Mouse (Mus musculus) liver, embryonic 16.5 days (tissue): Measurements from ENCODE around the gene Tmem179b. TPM values are rescaled to one million over a fixed set of nuclear protein-coding genes. Genes with fewer than 3 reads are reported as not detected.

Experiments used
- ATAC-seq: fragments of 200-750 bp; cut with Nextera tagmentation; 2 replicates; pipeline ENCODE4 v1.8.0; 2017; ENCODE audit warnings: low read depth, mild to moderate bottlenecking, moderate number of reproducible peaks, moderate library complexity
- H3K27ac ChIP-seq: fragments of 300-500 bp; sonication (generic); 2 replicates; pipeline ENCODE4 v1.5.1; 2014; ENCODE audit warnings: mild to moderate bottlenecking, low read length
- H3K27me3 ChIP-seq: fragments of 300-500 bp; sonication (generic); 2 replicates; pipeline ENCODE4 v1.6.1; 2014; ENCODE audit warnings: low read depth, low read length, mixed read lengths; ENCODE audit not compliant: control insufficient read depth, insufficient read depth
- H3K36me3 ChIP-seq: fragments of 300-500 bp; sonication (generic); 2 replicates; pipeline ENCODE4 v1.6.1; 2014; ENCODE audit warnings: mild to moderate bottlenecking; ENCODE audit not compliant: control insufficient read depth, insufficient read depth
- H3K4me1 ChIP-seq: fragments of 300-500 bp; sonication (generic); 2 replicates; pipeline ENCODE4 v1.6.1; 2014; ENCODE audit warnings: low read depth, low read length, mixed read lengths; ENCODE audit not compliant: control insufficient read depth
- H3K4me2 ChIP-seq: fragments of 300-500 bp; sonication (generic); 2 replicates; pipeline ENCODE4 v1.6.1; 2014; ENCODE audit warnings: low read depth, low read length, mixed read lengths
- H3K4me3 ChIP-seq: fragments of 300-500 bp; sonication (generic); 2 replicates; pipeline ENCODE4 v1.5.1; 2014; ENCODE audit warnings: low read depth, mild to moderate bottlenecking, low read length
- H3K9ac ChIP-seq: fragments of 300-500 bp; sonication (generic); 2 replicates; pipeline ENCODE4 v1.6.1; 2014; ENCODE audit warnings: low read depth, low read length
- H3K9me3 ChIP-seq: fragments of 300-500 bp; sonication (generic); replicated peaks from 2 replicates; pipeline ENCODE4 v1.6.1; 2016; ENCODE audit warnings: low read length; ENCODE audit not compliant: control insufficient read depth
- WGBS: fragments of 180-500 bp; shearing (Covaris S2); extraction: QIAGEN DNeasy Blood & Tissue Kit; methylation state at CpG from one replicate; pipeline ENCODE4 v1.1.7; 2014; ENCODE audit not compliant: insufficient replicate concordance; 5-methylcytosine and 5-hydroxymethylcytosine counted together
- polyA plus RNA-seq: library from polyadenylated mRNA; unstranded; fragments of >200 nt; fragmentation: Nextera tagmentation; extraction: Ambion mirVana; gene quantifications from 2 replicates; pipeline ENCODE4 v1.2.1, GENCODE M21; 2015

Gene Tmem179b
- polyA plus RNA-seq, 1 experiment from 2014 or later, result 90.9 TPM

DNA sequence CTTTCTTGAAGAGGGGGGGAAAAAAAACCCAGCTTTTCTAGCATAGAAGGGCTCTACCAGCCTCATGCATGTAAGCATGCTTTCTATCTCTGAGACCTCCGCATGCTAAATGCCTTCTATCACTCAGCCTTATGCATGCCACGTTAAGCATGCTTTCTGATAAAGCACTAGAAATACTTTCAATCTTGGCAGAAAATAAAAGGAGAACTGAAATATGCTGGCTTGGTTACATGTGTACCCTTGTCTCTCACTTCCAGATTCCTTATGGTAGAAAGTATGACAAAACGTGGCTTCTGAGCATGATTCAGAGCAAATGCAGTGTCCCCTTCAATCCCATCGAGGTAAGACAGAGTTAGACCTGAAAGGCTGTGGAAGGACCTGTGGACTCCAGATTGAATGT is 11.0 kb downstream of the Tmem179b start:
- H3K4me1 ChIP-seq, result peaks cover 8% of the 10 kb centered on the region
- no peak overlapping the region for H3K4me2 ChIP-seq
- H3K4me3 ChIP-seq, result no peak overlapping the region
- 0 out of 2 replicates have a peak, but pooled peaks cover 3% of the 10 kb centered on the region for H3K9me3 ChIP-seq
- H3K9ac ChIP-seq, result no peak overlapping the region
- ATAC-seq, result no peak
- H3K27me3 ChIP-seq, result no peaks in the 10 kb centered on the region
- peaks cover 56% of the 10 kb centered on the region for H3K36me3 ChIP-seq
- WGBS, result 82% methylated on average over 4 of the region's 4 CpGs
- no peak overlapping the region for H3K27ac ChIP-seq

DNA sequence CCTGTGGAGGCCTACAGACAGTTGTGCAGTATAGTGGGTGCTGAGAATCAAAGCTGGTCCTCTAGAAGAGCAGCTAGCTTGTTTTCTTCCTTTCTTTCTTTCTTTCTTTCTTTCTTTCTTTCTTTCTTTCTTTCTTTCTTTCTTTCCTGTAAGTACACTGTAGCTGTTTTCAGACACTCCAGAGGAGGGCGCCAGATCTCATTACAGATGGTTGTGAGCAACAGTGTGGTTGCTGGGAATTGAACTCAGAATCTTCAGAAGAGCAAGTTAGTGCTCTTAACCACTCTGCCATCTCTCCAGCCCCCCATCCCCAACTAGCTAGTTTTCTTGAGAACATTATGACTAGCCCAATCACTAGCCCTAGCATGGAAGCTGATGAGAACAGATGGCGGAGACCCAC is 13.5 kb downstream of the Tmem179b start:
- H3K4me3 ChIP-seq, result no peak overlapping the region
- H3K9me3 ChIP-seq, result 0 out of 2 replicates have a peak, but pooled peaks cover 3% of the 10 kb centered on the region
- no peak overlapping the region for H3K4me2 ChIP-seq
- H3K36me3 ChIP-seq, result peaks cover 33% of the 10 kb centered on the region
- H3K4me1 ChIP-seq, result peaks cover 18% of the 10 kb centered on the region
- WGBS, result 73% methylated on average over 2 of the region's 2 CpGs
- no peaks in the 10 kb centered on the region for H3K27me3 ChIP-seq
- no peak for ATAC-seq
- no peak overlapping the region for H3K9ac ChIP-seq
- no peak overlapping the region for H3K27ac ChIP-seq

DNA sequence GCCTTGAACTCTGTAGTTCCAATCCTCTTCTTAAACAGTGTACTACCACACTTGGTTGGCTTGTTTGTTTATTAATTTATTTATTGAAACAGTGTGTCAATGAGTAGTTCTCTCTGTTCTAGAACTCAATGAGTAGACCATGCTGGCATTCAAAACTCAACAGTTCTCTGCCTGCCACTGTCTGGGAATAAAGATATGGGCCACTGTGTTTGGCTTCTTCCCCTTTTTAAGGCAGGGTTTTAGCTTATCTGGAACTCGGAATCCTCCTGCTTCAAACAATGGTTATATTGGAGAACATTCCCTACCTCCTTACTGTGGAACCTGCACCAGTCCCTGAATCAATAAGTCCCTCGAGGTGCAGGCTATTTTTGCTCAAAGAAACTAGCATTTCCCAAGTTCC is 15.4 kb downstream of the Tmem179b start:
- H3K4me2 ChIP-seq, result peak overlapping the region; percentile 71
- H3K4me3 ChIP-seq, result peak overlapping the region; percentile 98
- H3K9me3 ChIP-seq, result no peaks in the 10 kb centered on the region
- 29% methylated on average over 2 of the region's 2 CpGs for WGBS
- H3K27me3 ChIP-seq, result no peaks in the 10 kb centered on the region
- 0 out of 2 replicates have a peak overlapping the region, but pooled peaks have one; percentile 7 for H3K27ac ChIP-seq
- peaks cover 27% of the 10 kb centered on the region for H3K36me3 ChIP-seq
- H3K9ac ChIP-seq, result peak overlapping the region; percentile 52
- ATAC-seq, result no peak
- H3K4me1 ChIP-seq, result peaks cover 25% of the 10 kb centered on the region

DNA sequence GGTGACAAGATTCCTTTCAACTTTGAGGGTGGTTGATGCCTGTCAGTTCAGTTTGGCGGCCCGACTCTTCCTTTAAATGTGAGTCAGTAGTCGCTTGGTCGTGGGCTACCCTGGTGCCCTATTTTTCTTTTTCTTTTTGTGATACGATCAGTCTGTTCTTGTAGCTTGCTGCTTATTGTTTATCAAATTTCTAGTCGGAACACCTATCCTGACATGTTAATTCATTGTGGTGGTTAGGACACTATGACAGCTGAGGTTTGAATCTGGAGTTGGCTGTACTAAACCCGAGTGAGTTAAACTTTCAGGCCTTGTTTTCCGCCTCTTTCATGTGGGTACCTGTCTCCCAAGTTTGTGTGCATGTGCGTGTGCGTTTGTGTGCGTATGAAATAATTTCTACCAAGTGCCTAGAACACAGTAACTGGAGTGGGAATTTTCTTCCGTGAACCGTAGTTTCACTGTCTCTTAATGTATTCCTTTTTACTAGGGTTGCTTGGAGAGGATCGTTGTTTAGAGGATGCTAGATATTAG is 16.7 kb downstream of the Tmem179b start:
- no peak for ATAC-seq
- H3K9me3 ChIP-seq, result no peaks in the 10 kb centered on the region
- H3K4me1 ChIP-seq, result peaks cover 25% of the 10 kb centered on the region
- peaks cover 28% of the 10 kb centered on the region for H3K36me3 ChIP-seq
- WGBS, result 3% methylated on average over 14 of the region's 14 CpGs
- peak overlapping the region; percentile 99 for H3K9ac ChIP-seq
- peak overlapping the region; percentile 98 for H3K4me3 ChIP-seq
- no peaks in the 10 kb centered on the region for H3K27me3 ChIP-seq
- H3K4me2 ChIP-seq, result peak overlapping the region; percentile 71
- H3K27ac ChIP-seq, result peak overlapping the region; percentile 95

DNA sequence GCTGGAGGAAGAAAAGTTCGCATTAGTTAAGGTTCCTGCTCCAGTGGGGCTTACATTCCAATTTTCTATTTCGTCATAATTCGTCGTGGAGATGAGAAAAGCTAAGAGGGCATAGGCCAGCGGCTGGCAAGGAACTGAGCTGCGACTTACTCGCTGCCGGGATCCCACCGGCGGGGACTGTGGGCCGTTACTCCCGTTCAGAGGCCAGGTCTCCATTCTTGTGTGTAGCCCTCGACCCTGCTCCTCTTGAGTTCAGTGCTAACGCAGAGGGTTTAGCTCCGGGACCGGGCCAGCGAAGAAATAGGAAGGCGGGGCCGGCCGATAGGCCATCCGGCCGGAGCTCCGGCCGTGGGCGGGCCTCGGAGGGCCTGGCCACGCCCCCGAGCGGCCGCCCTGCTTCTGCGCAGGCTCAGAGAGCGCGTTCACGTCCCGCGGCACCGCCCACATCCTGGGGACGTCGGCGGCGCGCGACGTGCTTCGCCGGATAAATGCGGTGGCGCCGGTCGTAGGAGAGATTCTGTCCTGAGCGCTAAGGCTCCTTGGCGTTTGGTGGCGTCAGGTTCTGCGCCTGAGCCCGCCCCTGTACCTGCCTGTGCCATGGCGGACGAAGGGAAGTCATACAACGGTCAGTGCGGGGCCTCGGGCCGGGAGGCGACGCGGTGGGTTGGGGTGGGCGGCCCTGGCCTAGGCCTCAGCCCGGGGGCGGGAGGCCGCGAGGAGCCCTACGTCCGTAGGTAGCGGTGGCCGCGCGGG is 17.5 kb downstream of the Tmem179b start, which contains the start of gene Nxf1:
TSS of gene Nxf1 (plus strand) at position 439 of the 753 bp plus-strand sequence.
- H3K36me3 ChIP-seq, result peaks cover 29% of the 10 kb centered on the region
- H3K4me1 ChIP-seq, result peaks cover 25% of the 10 kb centered on the region
- no peaks in the 10 kb centered on the region for H3K27me3 ChIP-seq
- peak within 1 kb of the TSS; percentile 99 for H3K9ac ChIP-seq
- peak within 1 kb of the TSS; percentile 80 for H3K4me2 ChIP-seq
- peak; percentile 95 for ATAC-seq
- H3K27ac ChIP-seq, result peak within 1 kb of the TSS; percentile 95
- peak within 1 kb of the TSS; percentile 98 for H3K4me3 ChIP-seq
- H3K9me3 ChIP-seq, result no peaks in the 10 kb centered on the region
- WGBS, result under 1% methylated on average over 75 of the region's 75 CpGs

DNA sequence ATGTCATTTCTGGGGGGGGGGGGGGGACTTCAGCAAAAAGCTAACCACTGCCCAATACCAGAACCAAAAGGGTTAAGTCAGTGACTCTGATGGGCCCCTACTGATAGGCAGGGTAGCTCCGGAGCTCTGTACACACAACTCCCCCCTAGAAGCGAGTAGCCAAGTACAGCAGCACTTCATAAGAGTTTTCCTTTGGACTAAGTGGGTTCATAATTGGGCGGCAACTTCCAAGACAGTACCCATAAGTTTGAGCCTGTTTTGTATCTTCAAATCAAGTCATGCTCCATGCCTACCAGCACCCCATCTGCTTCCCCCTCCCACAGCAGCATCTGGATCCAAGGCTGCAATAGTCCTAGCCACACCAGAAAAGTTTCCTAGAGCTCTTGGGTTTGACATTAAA is 18.6 kb downstream of the Tmem179b start:
- WGBS, result 30% methylated on average over 3 of the region's 3 CpGs
- H3K4me3 ChIP-seq, result peak overlapping the region; percentile 98
- H3K27me3 ChIP-seq, result no peaks in the 10 kb centered on the region
- peak overlapping the region; percentile 95; the same call in 1 of the 2 replicates for H3K27ac ChIP-seq
- peak overlapping the region; percentile 80 for H3K4me2 ChIP-seq
- peaks cover 25% of the 10 kb centered on the region for H3K4me1 ChIP-seq
- H3K9ac ChIP-seq, result peak overlapping the region; percentile 90
- no peaks in the 10 kb centered on the region for H3K9me3 ChIP-seq
- ATAC-seq, result no peak
- H3K36me3 ChIP-seq, result peaks cover 39% of the 10 kb centered on the region

DNA sequence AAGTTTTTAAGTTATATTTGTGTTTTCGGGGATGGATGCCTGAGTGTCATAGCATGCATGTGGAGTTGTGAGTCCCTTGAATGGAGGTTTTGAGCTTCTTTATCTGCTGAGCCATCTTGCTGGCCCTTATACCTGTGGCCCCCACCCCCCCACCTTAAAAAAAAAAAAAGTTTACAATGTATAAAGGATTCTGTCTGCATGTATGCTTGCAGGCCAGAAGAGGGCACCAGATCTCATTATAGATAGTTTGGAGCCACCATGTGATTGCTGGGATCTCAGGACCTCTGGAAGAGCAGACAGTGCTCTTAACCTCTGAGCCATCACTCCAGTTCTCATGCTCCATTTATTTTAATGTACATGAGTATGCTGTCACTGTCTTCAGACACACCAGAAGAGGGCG is 26.9 kb downstream of the Tmem179b start:
- peaks cover 9% of the 10 kb centered on the region for H3K4me1 ChIP-seq
- ATAC-seq, result no peak
- H3K4me2 ChIP-seq, result no peak overlapping the region
- WGBS, result 63% methylated on average over 2 of the region's 2 CpGs
- peaks cover 79% of the 10 kb centered on the region for H3K36me3 ChIP-seq
- no peak overlapping the region for H3K4me3 ChIP-seq
- H3K9me3 ChIP-seq, result no peaks in the 10 kb centered on the region
- H3K9ac ChIP-seq, result no peak overlapping the region
- no peaks in the 10 kb centered on the region for H3K27me3 ChIP-seq
- H3K27ac ChIP-seq, result no peak overlapping the region

DNA sequence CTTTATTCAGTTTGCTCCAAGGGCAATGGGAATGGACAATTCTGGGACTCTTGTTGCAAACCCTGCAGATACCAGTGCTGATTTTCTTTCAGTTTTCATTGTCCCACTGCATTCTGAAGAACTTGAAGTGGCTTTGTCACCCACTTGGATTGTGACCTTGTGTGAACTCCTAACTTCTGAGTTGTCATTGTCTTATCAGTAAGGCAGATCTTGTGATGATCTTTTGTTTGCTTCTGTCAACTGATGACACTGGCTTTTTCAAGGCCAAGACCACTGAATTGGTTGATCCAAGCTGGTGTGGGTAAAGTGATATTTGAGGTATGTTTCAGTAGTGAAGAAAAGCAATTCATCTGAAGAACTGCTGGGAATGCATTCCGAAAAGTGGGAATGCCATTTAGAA is 28.9 kb downstream of the Tmem179b start:
- H3K27ac ChIP-seq, result no peak overlapping the region
- peaks cover 16% of the 10 kb centered on the region for H3K4me1 ChIP-seq
- no peak for ATAC-seq
- no peaks in the 10 kb centered on the region for H3K27me3 ChIP-seq
- WGBS, result 81% methylated on average over 1 of the region's 1 CpGs
- H3K9ac ChIP-seq, result no peak overlapping the region
- no peaks in the 10 kb centered on the region for H3K9me3 ChIP-seq
- no peak overlapping the region for H3K4me3 ChIP-seq
- peaks cover 63% of the 10 kb centered on the region for H3K36me3 ChIP-seq
- no peak overlapping the region for H3K4me2 ChIP-seq

DNA sequence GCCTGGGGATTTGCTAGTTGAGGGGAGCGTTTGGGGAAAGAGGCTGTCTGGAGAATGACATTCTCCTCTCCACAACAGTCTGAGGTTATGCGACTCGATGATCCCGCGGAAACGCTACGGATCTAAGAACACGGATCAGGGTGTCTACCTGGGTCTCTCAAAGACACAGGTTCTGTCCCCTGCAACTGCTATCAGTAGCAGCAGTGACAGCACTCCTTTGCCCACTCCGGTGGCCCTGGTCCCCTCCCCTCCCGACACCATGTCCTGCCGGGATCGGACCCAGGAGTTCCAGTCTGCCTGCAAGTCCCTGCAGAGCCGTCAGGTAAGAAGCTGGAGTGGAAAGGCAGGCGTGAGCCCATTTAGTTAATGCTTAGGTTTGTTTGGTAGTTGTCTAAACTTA is 32.1 kb downstream of the Tmem179b start:
- peak overlapping the region; percentile 90 for H3K4me2 ChIP-seq
- WGBS, result 6% methylated on average over 14 of the region's 14 CpGs
- H3K4me3 ChIP-seq, result peak overlapping the region; percentile 87
- peak overlapping the region; percentile 95 for H3K27ac ChIP-seq
- no peaks in the 10 kb centered on the region for H3K27me3 ChIP-seq
- peak overlapping the region; percentile 94 for H3K9ac ChIP-seq
- no peaks in the 10 kb centered on the region for H3K9me3 ChIP-seq
- peaks cover 16% of the 10 kb centered on the region for H3K4me1 ChIP-seq
- H3K36me3 ChIP-seq, result peaks cover 43% of the 10 kb centered on the region
- ATAC-seq, result no peak
